Mouse (Mus musculus) midbrain, postnatal 0 days (tissue): Measurements from ENCODE around the gene Copg2. TPM values are rescaled to one million over a fixed set of nuclear protein-coding genes. Genes with fewer than 3 reads are reported as not detected.

Experiments
- ATAC-seq: fragments of 200-750 bp; cut with Nextera tagmentation; 2 replicates; pipeline ENCODE4 v1.8.0; 2017; ENCODE audit warnings: moderate number of reproducible peaks, mild to moderate bottlenecking, moderate TSS enrichment, moderate library complexity; ENCODE audit not compliant: low FRiP score
- DNase-seq: peaks from one replicate; pipeline ENCODE4 v3.0.0-alpha.2; 2015; ENCODE audit warnings: low spot score
- H3K27ac ChIP-seq: fragments of 300-500 bp; sonication (generic); 2 replicates; pipeline ENCODE4 v1.5.1; 2014; ENCODE audit warnings: low read depth, mild to moderate bottlenecking, low read length, mixed read lengths
- H3K27me3 ChIP-seq: fragments of 300-500 bp; sonication (generic); 2 replicates; pipeline ENCODE4 v1.6.1; 2014; ENCODE audit warnings: low read length, control low read depth, mixed read lengths; ENCODE audit not compliant: insufficient read depth
- H3K36me3 ChIP-seq: fragments of 300-500 bp; sonication (generic); 2 replicates; pipeline ENCODE4 v1.6.1; 2014; ENCODE audit warnings: low read length, control low read depth, mixed read lengths; ENCODE audit not compliant: insufficient read depth
- H3K4me1 ChIP-seq: fragments of 300-500 bp; sonication (generic); 2 replicates; pipeline ENCODE4 v1.6.1; 2014; ENCODE audit warnings: mild to moderate bottlenecking, control low read depth, antibody characterized with exemption, low read length, mixed read lengths; ENCODE audit not compliant: insufficient read depth
- H3K4me2 ChIP-seq: fragments of 300-500 bp; sonication (generic); 2 replicates; pipeline ENCODE4 v1.6.1; 2014; ENCODE audit warnings: low read depth, mild to moderate bottlenecking, low read length, mixed read lengths; ENCODE audit not compliant: poor library complexity, severe bottlenecking
- H3K4me3 ChIP-seq: fragments of 300-500 bp; sonication (generic); 2 replicates; pipeline ENCODE4 v1.5.1; 2014; ENCODE audit warnings: low read depth, mild to moderate bottlenecking, low read length, moderate library complexity
- H3K9ac ChIP-seq: fragments of 300-500 bp; sonication (generic); replicated peaks from 2 replicates; pipeline ENCODE4 v1.6.1; 2014; ENCODE audit warnings: mild to moderate bottlenecking, low read length, moderate library complexity, mixed read lengths; ENCODE audit not compliant: poor library complexity, severe bottlenecking
- H3K9me3 ChIP-seq: fragments of 300-500 bp; sonication (generic); 2 replicates; pipeline ENCODE4 v1.6.1; 2016; ENCODE audit warnings: low read length, control low read depth
- CTCF ChIP-seq: IDR thresholded peaks from 2 replicates; pipeline ENCODE4 v1.5.1; 2016; ENCODE audit warnings: antibody characterized with exemption, mild to moderate bottlenecking
- WGBS: fragments of 180-500 bp; shearing (Covaris S2); extraction: QIAGEN DNeasy Blood & Tissue Kit; methylation state at CpG from one replicate; pipeline ENCODE4 v1.1.7; 2014; 5-methylcytosine and 5-hydroxymethylcytosine counted together
- microRNA counts: library from miRNA; unstranded; fragments of <30 nt; microRNA quantifications from one replicate; lab custom pipeline; 2015
- microRNA-seq: library from miRNA; unstranded; fragments of <30 nt; microRNA quantifications from one replicate; pipeline ENCODE4, GENCODE M21; 2016; ENCODE audit warnings: borderline number of aligned reads
- polyA plus RNA-seq: library from polyadenylated mRNA; unstranded; fragments of >200 nt; fragmentation: Nextera tagmentation; extraction: Ambion mirVana; gene quantifications from 2 replicates; pipeline ENCODE4 v1.2.1, GENCODE M21; 2015
- total RNA-seq: library from RNA; depleted of rRNA; stranded (reverse); fragments of >200 nt; gene quantifications from 2 replicates; pipeline ENCODE4 v1.2.3, GENCODE M21; 2014; rRNA removed

Copg2 gene
- total and polyA plus RNA-seq, 2 experiments from 2014 or later = 30.0 to 39.3 TPM

GRCm38 (mm10) chr6:30702881-30703280, 193.7 kb downstream of the Copg2 start:
- no peak for ATAC-seq

GRCm38 (mm10) chr6:30700182-30700581, 196.4 kb downstream of the Copg2 start:
- H3K9ac ChIP-seq = no peak overlapping the region
- H3K27ac ChIP-seq = no peak overlapping the region
- H3K4me2 ChIP-seq = no peak overlapping the region
- no peaks in the 10 kb centered on the region for H3K36me3 ChIP-seq
- H3K4me3 ChIP-seq = no peak overlapping the region
- WGBS = 92% methylated on average over 6 of the region's 6 CpGs
- DNase-seq (no peak), ATAC-seq (no peak)
- no peaks in the 10 kb centered on the region for H3K27me3 ChIP-seq
- H3K9me3 ChIP-seq = no peaks in the 10 kb centered on the region
- no peak for TF ChIP-seq CTCF
- no peaks in the 10 kb centered on the region for H3K4me1 ChIP-seq

More at GRCm38 (mm10) chr6:30702881-30703280, 193.7 kb downstream of the Copg2 start:
- no peak for TF ChIP-seq CTCF
- WGBS = 76% methylated on average over 6 of the region's 6 CpGs
- no peaks in the 10 kb centered on the region for H3K36me3 ChIP-seq
- no peak overlapping the region for H3K4me2 ChIP-seq
- H3K9me3 ChIP-seq = no peaks in the 10 kb centered on the region
- DNase-seq = no peak
- no peak overlapping the region for H3K27ac ChIP-seq
- no peaks in the 10 kb centered on the region for H3K27me3 ChIP-seq
- H3K9ac ChIP-seq = no peak overlapping the region
- H3K4me1 ChIP-seq = no peaks in the 10 kb centered on the region
- no peak overlapping the region for H3K4me3 ChIP-seq

GRCm38 (mm10) chr6:30698036-30698435, 198.6 kb downstream of the Copg2 start:
- no peak for DNase-seq
- no peak overlapping the region for H3K4me3 ChIP-seq

More at GRCm38 (mm10) chr6:30698036-30698435, 198.6 kb downstream of the Copg2 start:
- TF ChIP-seq CTCF = no peak
- no peak for ATAC-seq
- Histone ChIP-seq H3K27me3 (no peaks in the 10 kb centered on the region), H3K9ac (no peak overlapping the region), H3K4me2 (no peak overlapping the region), H3K4me1 (no peaks in the 10 kb centered on the region), H3K9me3 (no peaks in the 10 kb centered on the region), H3K27ac (no peak overlapping the region), H3K36me3 (no peaks in the 10 kb centered on the region)
- WGBS = 91% methylated on average over 4 of the region's 4 CpGs

MicroRNAs within 50 kb of the gene (microRNA counts, 519-probe panel; counts per million panel counts)
- microRNA mmu-miR-335-3p (lab: Ali Mortazavi, UCI) (2,859 counts per million, percentile 69 among the panel's probes with 10 or more counts), microRNA mmu-miR-335-5p (lab: Ali Mortazavi, UCI) (5,377 counts per million, percentile 93 among the panel's probes with 10 or more counts)

Small RNAs within 50 kb of the gene (microRNA-seq; reads per million reads assigned to microRNA genes)
- 60,120 reads per million, percentile 99 among the genes with 10 or more reads in this experiment for gene Mir335

Other genes starting within 250 kb of the Copg2 start
- gene Cep41, start 203.0 kb downstream of the Copg2 start, total RNA-seq = 8.1 and 15.7 TPM in 2 replicates
- gene Cep41, start 203.0 kb downstream of the Copg2 start, polyA plus RNA-seq = 8.3 and 9.5 TPM in 2 replicates
- 323 and 367 TPM in 2 replicates for gene Mest, start 173.2 kb downstream of the Copg2 start, total RNA-seq
- 109 and 165 TPM in 2 replicates for gene Mest, start 173.2 kb downstream of the Copg2 start, polyA plus RNA-seq
- 0.11 TPM in 1 of 2 replicates, not detected in the other for gene Tsga13, start 18.8 kb upstream of the Copg2 start, total RNA-seq
- gene Tsga13, start 18.8 kb upstream of the Copg2 start, polyA plus RNA-seq = 0.59 and 0.67 TPM in 2 replicates
- gene Klf14, start 62.3 kb upstream of the Copg2 start, total RNA-seq = 0.71 and 0.90 TPM in 2 replicates
- gene Klf14, start 62.3 kb upstream of the Copg2 start, polyA plus RNA-seq = 0.36 and 0.67 TPM in 2 replicates